Mouse (Mus musculus): ENCODE measurements around the gene Il11. TPM values are rescaled to one million over a fixed set of nuclear protein-coding genes. Genes with fewer than 3 reads are reported as not detected.
A peak's percentile ranks its signal among the peaks of the same experiment; 100 is the strongest.
"Not testable (repeated sequence)": the region's sequence is repeated elsewhere in the genome, so short reads cannot be mapped to it uniquely, and the experiment has no call there.

Il11 gene
- polyA plus RNA-seq, 1 experiment from 2014 or later, result 0.17 TPM

DNA sequence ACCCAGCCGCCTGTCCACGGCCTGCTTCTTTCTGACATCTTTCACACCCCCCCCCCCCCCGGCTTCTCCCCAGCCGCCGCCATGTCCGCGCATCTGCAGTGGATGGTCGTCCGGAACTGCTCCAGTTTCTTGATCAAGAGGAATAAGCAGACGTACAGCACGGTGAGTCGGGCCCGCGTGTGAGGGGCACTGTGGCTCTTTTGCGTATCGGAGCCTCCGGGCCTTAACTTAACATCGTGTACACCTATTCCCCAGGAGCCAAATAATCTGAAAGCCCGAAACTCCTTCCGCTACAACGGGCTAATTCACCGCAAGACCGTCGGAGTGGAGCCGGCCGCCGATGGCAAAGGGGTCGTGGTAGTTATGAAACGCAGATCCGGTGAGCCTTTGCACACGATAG lies 10.6 kb upstream of the Il11 start:
- Histone ChIP-seq H3K9ac (replicated peaks; ENCODE audit: low read length) (peak overlapping the region; percentile 80), H3K4me3 (replicated peaks; ENCODE audit: low read depth, low read length) (peak overlapping the region; percentile 71), H3K4me2 (ENCODE audit: low read length) (peak overlapping the region; percentile 83), H3K36me3 (ENCODE audit: control insufficient read depth, insufficient read depth, low read length) (peaks cover 40% of the 10 kb centered on the region), H3K27ac (replicated peaks; ENCODE audit: low read depth, low read length) (peak overlapping the region; percentile 89)
- not testable (repeated sequence) for H3K9me3 ChIP-seq (ENCODE audit: control insufficient read depth, low read length); H3K4me1 ChIP-seq (ENCODE audit: control insufficient read depth, insufficient read depth, low read length); H3K27me3 ChIP-seq (ENCODE audit: control insufficient read depth, insufficient read depth, low read length); DNase-seq
- WGBS, result 1% methylated on average over 31 of the region's 31 CpGs
- peak; percentile 2; the same call in 1 of the 2 replicates for ATAC-seq (ENCODE audit: low FRiP score, low TSS enrichment)

DNA sequence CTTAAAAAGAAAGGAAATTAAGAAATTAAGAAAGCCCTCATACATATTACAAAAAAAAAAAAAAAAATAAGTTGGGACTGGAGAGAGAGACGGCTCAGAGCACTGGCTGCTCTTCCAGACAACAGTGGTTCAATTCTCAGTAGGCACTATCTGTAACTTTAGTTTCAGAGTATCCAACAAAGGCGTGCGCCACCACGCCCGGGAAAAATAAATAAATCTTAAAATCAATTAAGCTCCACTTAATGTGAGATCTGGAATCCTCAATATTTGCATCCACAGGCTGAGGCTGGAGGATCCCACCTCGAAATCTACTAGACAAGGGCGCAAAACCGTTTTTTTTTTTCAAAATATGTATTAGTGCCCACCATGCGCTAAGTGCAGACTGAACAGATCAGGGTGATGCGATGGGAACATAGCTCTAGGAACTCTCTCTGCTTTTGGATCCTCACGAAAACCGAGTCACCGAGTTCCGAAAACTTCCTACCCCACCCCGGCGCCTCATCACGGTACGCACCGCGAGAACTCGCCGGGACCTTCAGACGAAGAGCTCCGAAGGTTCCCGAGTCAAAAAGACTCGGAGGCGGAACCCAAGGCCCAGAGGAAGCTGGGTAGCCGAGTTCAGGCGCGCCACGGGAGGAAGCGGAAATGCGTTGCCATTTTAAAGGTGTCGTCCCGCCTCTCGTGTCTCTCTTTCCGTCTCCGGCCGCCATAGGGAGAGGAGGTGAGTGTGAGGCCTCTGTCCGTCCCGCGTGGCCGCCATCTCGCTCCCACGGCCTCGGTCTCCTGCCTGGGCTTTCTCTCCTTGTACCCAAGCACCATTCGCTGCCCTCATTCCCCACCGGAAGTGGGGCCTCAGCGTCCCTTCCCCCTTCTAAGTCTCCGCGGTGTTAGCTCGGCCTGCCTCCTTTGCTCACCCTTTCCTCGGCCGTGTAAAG lies 9.9 kb upstream of the Il11 start, which contains the start of gene Rpl28:
Rpl28 (plus strand) TSS at position 597 of the 935 bp plus-strand sequence.
- DNase-seq (peak; percentile 99), ATAC-seq (ENCODE audit: low FRiP score, low TSS enrichment) (peak; percentile 86)
- peak within 1 kb of the TSS; percentile 89 for H3K27ac ChIP-seq (replicated peaks; ENCODE audit: low read depth, low read length)
- peaks cover 9% of the 10 kb centered on the region; the same call in 1 of the 2 replicates for H3K27me3 ChIP-seq (ENCODE audit: control insufficient read depth, insufficient read depth, low read length)
- peaks cover 6% of the 10 kb centered on the region; the same call in 1 of the 2 replicates for H3K4me1 ChIP-seq (ENCODE audit: control insufficient read depth, insufficient read depth, low read length)
- H3K36me3 ChIP-seq (ENCODE audit: control insufficient read depth, insufficient read depth, low read length), result peaks cover 34% of the 10 kb centered on the region
- peak within 1 kb of the TSS; percentile 83 for H3K4me2 ChIP-seq (ENCODE audit: low read length)
- H3K4me3 ChIP-seq (replicated peaks; ENCODE audit: low read depth, low read length), result peak within 1 kb of the TSS; percentile 71
- no peaks in the 10 kb centered on the region for H3K9me3 ChIP-seq (ENCODE audit: control insufficient read depth, low read length)
- H3K9ac ChIP-seq (replicated peaks; ENCODE audit: low read length), result peak within 1 kb of the TSS; percentile 80
- WGBS, result 2% methylated on average over 54 of the region's 54 CpGs

GRCm38 (mm10) chr7:4789436-4789935 lies 6.8 kb upstream of the Il11 start, which contains the start of gene Tmem238:
TSS of gene Tmem238 (minus strand) at chr7:4789656.
- Histone ChIP-seq H3K4me2 (ENCODE audit: low read length) (peak within 1 kb of the TSS; percentile 94), H3K4me1 (ENCODE audit: control insufficient read depth, insufficient read depth, low read length) (peaks cover 6% of the 10 kb centered on the region; the same call in 1 of the 2 replicates), H3K9me3 (ENCODE audit: control insufficient read depth, low read length) (no peaks in the 10 kb centered on the region), H3K27ac (replicated peaks; ENCODE audit: low read depth, low read length) (peak within 1 kb of the TSS; percentile 71), H3K36me3 (ENCODE audit: control insufficient read depth, insufficient read depth, low read length) (peaks cover 7% of the 10 kb centered on the region), H3K27me3 (ENCODE audit: control insufficient read depth, insufficient read depth, low read length) (peaks cover 9% of the 10 kb centered on the region; the same call in 1 of the 2 replicates), H3K9ac (replicated peaks; ENCODE audit: low read length) (peak within 1 kb of the TSS; percentile 76), H3K4me3 (replicated peaks; ENCODE audit: low read depth, low read length) (peak within 1 kb of the TSS; percentile 48)
- ATAC-seq (ENCODE audit: low FRiP score, low TSS enrichment), result 0 out of 2 replicates have a peak, but pooled peaks have one; percentile 1
- 9% methylated on average over 39 of the region's 40 CpGs for WGBS
- DNase-seq, result no peak

DNA sequence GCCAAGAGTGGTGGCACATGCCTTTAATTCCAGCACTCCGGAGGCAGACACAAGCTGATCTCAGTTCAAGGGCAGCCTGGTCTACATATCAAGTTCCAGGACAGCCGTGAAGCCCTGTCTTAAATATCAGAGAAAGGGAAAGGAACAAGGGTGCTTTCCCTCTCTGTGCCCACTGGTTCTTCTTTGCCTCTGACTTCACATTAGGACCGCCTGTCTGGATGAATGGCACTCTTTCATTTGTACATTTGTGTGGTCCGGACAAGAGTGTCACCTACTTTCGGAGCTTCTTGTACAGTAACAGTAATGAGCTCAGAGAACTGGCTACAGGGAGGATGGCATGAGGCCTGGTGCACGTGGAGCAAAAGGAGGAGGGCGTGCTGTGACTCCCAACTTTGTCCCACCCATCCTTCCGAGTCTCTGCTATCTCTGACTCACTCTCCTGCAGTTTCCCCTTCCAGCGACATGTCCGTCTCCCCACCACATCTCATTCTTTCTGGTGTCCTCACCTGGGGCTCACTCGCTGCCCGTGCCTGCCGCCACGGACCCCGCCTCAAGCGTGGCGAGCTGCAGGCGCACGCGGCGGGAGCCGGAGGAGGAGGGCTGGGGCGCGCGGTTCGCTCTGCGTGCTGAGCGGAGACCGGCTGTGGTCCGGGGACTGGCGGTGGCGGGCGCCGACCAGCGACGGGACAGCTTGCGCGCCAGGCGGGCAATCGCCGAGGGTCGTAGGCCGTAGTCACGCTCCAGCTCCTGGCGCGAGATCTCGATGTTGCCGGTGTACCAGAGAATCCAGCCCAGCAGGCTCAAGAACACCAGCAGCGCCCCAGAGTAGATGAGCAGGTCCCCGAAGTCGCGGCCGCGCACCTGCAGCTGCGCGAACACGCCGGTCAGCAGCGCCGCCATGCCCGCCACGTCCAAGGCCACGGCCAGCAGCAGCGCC lies 6.1 kb upstream of the Il11 start:
- peak; percentile 61 for ATAC-seq (ENCODE audit: low FRiP score, low TSS enrichment)
- H3K4me1 ChIP-seq (ENCODE audit: control insufficient read depth, insufficient read depth, low read length), result peaks cover 2% of the 10 kb centered on the region; the same call in 1 of the 2 replicates
- WGBS, result 3% methylated on average over 64 of the region's 64 CpGs
- H3K9ac ChIP-seq (replicated peaks; ENCODE audit: low read length), result peak overlapping the region; percentile 76
- H3K4me3 ChIP-seq (replicated peaks; ENCODE audit: low read depth, low read length), result peak overlapping the region; percentile 48
- H3K27ac ChIP-seq (replicated peaks; ENCODE audit: low read depth, low read length), result peak overlapping the region; percentile 71
- peak overlapping the region; percentile 94 for H3K4me2 ChIP-seq (ENCODE audit: low read length)
- peak; percentile 79 for DNase-seq
- H3K9me3 ChIP-seq (ENCODE audit: control insufficient read depth, low read length), result no peaks in the 10 kb centered on the region
- H3K36me3 ChIP-seq (ENCODE audit: control insufficient read depth, insufficient read depth, low read length), result no peaks in the 10 kb centered on the region
- peaks cover 9% of the 10 kb centered on the region; the same call in 1 of the 2 replicates for H3K27me3 ChIP-seq (ENCODE audit: control insufficient read depth, insufficient read depth, low read length)

DNA sequence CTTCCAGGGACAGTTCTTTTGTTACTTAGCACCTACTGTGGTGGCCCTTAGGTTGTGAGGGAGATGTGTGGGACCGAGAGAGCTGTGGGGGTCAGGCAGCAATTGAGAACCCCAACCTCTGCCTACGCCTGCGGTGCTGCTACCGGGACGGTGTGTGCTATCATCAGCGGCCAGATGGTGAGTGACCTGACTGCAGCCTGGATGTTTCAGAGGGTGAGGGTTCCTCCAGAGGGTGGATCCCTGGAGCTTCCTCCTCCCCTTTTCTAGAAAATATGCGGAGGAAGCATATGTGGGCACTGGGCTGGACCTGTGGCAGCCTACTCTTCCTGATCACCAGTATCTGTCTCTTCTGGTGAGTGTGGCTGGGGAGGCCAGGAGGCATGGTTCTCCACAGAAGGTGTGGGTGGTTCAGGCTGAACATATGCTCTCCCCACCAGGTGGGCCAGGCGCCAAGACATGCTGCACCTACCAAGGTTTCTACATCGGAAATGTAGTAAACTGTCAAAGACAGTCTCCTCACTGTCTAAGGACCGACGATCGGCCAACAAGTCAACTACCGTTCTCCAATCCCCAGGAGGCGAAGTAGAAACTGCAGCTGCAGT lies 1.1 kb upstream of the Il11 start:
- Histone ChIP-seq H3K27ac (replicated peaks; ENCODE audit: low read depth, low read length) (no peak overlapping the region), H3K27me3 (ENCODE audit: control insufficient read depth, insufficient read depth, low read length) (peaks cover 7% of the 10 kb centered on the region; the same call in 1 of the 2 replicates), H3K9ac (replicated peaks; ENCODE audit: low read length) (no peak overlapping the region), H3K9me3 (ENCODE audit: control insufficient read depth, low read length) (no peaks in the 10 kb centered on the region), H3K4me1 (ENCODE audit: control insufficient read depth, insufficient read depth, low read length) (no peaks in the 10 kb centered on the region), H3K4me3 (replicated peaks; ENCODE audit: low read depth, low read length) (no peak overlapping the region), H3K36me3 (ENCODE audit: control insufficient read depth, insufficient read depth, low read length) (no peaks in the 10 kb centered on the region), H3K4me2 (ENCODE audit: low read length) (no peak overlapping the region)
- DNase-seq (no peak), ATAC-seq (ENCODE audit: low FRiP score, low TSS enrichment) (no peak)
- 87% methylated on average over 14 of the region's 14 CpGs for WGBS

- 58% methylated on average over 3 of the region's 3 CpGs for WGBS
- no peak for DNase-seq
These were observed 529 bp downstream of the Il11 start for GRCm38 (mm10) chr7:4782130-4782529.

GRCm38 (mm10) chr7:4779921-4780320 lies 2.7 kb downstream of the Il11 start:
- Histone ChIP-seq H3K4me2 (ENCODE audit: low read length) (no peak overlapping the region), H3K27me3 (ENCODE audit: control insufficient read depth, insufficient read depth, low read length) (peaks cover 39% of the 10 kb centered on the region), H3K4me1 (ENCODE audit: control insufficient read depth, insufficient read depth, low read length) (no peaks in the 10 kb centered on the region), H3K27ac (replicated peaks; ENCODE audit: low read depth, low read length) (no peak overlapping the region), H3K9ac (replicated peaks; ENCODE audit: low read length) (no peak overlapping the region), H3K4me3 (replicated peaks; ENCODE audit: low read depth, low read length) (no peak overlapping the region), H3K36me3 (ENCODE audit: control insufficient read depth, insufficient read depth, low read length) (no peaks in the 10 kb centered on the region), H3K9me3 (ENCODE audit: control insufficient read depth, low read length) (no peaks in the 10 kb centered on the region)
- ATAC-seq (ENCODE audit: low FRiP score, low TSS enrichment) (no peak), DNase-seq (no peak)
- WGBS, result 36% methylated on average over 5 of the region's 5 CpGs

More at GRCm38 (mm10) chr7:4782130-4782529, 529 bp downstream of the Il11 start:
- H3K9ac ChIP-seq (replicated peaks; ENCODE audit: low read length), result no peak overlapping the region
- H3K4me2 ChIP-seq (ENCODE audit: low read length), result no peak overlapping the region
- peaks cover 24% of the 10 kb centered on the region for H3K27me3 ChIP-seq (ENCODE audit: control insufficient read depth, insufficient read depth, low read length)
- H3K4me1 ChIP-seq (ENCODE audit: control insufficient read depth, insufficient read depth, low read length), result no peaks in the 10 kb centered on the region
- ATAC-seq (ENCODE audit: low FRiP score, low TSS enrichment), result no peak
- H3K4me3 ChIP-seq (replicated peaks; ENCODE audit: low read depth, low read length), result no peak overlapping the region
- H3K36me3 ChIP-seq (ENCODE audit: control insufficient read depth, insufficient read depth, low read length), result no peaks in the 10 kb centered on the region
- H3K9me3 ChIP-seq (ENCODE audit: control insufficient read depth, low read length), result no peaks in the 10 kb centered on the region
- no peak overlapping the region for H3K27ac ChIP-seq (replicated peaks; ENCODE audit: low read depth, low read length)

Measured in midbrain, embryonic 14.5 days (tissue).